Mouse (Mus musculus) limb, embryonic 12.5 days (tissue): ENCODE results near the gene Sart1. TPM values are rescaled to one million over a fixed set of nuclear protein-coding genes. Genes with fewer than 3 reads are reported as not detected.
"Not testable (repeated sequence)": the region's sequence is repeated elsewhere in the genome, so short reads cannot be mapped to it uniquely, and the experiment has no call there.

Experiments used
- ATAC-seq: fragments of 200-750 bp; cut with Nextera tagmentation; 2 replicates; pipeline ENCODE4 v1.8.0; 2017; ENCODE audit warnings: low read depth, moderate TSS enrichment; ENCODE audit not compliant: insufficient number of reproducible peaks, insufficient read depth, low FRiP score, low TSS enrichment
- H3K27ac ChIP-seq: fragments of 300-500 bp; sonication (generic); 2 replicates; pipeline ENCODE4 v1.5.1; 2016; ENCODE audit warnings: mild to moderate bottlenecking, moderate library complexity
- H3K27me3 ChIP-seq: fragments of 300-500 bp; sonication (generic); 2 replicates; pipeline ENCODE4 v1.6.1; 2016; ENCODE audit warnings: mild to moderate bottlenecking, moderate library complexity
- H3K36me3 ChIP-seq: fragments of 300-500 bp; sonication (generic); 2 replicates; pipeline ENCODE4 v1.6.1; 2016; ENCODE audit warnings: mild to moderate bottlenecking, moderate library complexity
- H3K4me1 ChIP-seq: fragments of 300-500 bp; sonication (generic); replicated peaks from 2 replicates; pipeline ENCODE4 v1.6.1; 2016
- H3K4me2 ChIP-seq: fragments of 300-500 bp; sonication (generic); 2 replicates; pipeline ENCODE4 v1.6.1; 2016; ENCODE audit warnings: mild to moderate bottlenecking, moderate library complexity
- H3K4me3 ChIP-seq: fragments of 300-500 bp; sonication (generic); replicated peaks from 2 replicates; pipeline ENCODE4 v1.5.1; 2016; ENCODE audit warnings: mild to moderate bottlenecking
- H3K9ac ChIP-seq: fragments of 300-500 bp; sonication (generic); replicated peaks from 2 replicates; pipeline ENCODE4 v1.6.1; 2016; ENCODE audit warnings: mild to moderate bottlenecking, moderate library complexity
- H3K9me3 ChIP-seq: fragments of 300-500 bp; sonication (generic); 2 replicates; pipeline ENCODE4 v1.6.1; 2016; ENCODE audit warnings: mild to moderate bottlenecking, moderate library complexity
- WGBS: fragments of 180-500 bp; shearing (Covaris S2); methylation state at CpG from one replicate; pipeline ENCODE4 v1.1.7; 2016; 5-methylcytosine and 5-hydroxymethylcytosine counted together
- polyA plus RNA-seq: library from polyadenylated mRNA; unstranded; fragments of >200 nt; fragmentation: Nextera tagmentation; extraction: Ambion mirVana; gene quantifications from 2 replicates; pipeline ENCODE4 v1.2.1, GENCODE M21; 2016

The Sart1 gene
- polyA plus RNA-seq, 1 experiment from 2014 or later = 111 TPM

DNA sequence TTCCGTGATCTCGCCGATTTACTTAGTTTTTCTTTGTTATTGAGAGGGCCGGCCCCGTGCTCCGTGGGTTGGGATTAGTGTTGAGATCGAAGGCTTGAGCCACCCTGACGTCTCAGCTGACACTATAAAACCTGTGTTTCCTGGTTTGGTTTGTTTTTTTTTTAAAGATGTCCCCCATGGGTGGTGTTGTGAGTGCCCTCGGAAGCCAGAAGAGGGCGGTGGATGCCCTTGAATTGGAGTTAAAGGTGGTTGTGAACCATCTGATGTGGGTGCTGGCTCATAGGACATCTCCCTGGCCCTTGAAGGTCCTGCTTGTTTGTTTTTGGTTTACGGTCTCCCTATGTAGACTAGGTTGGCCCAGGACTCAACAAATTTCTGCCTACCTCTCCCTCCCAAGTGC, 21.0 kb downstream of the Sart1 start:
- WGBS = 9% methylated on average over 11 of the region's 11 CpGs
- H3K9ac ChIP-seq = peak overlapping the region; percentile 90
- peak overlapping the region; percentile 67 for H3K4me2 ChIP-seq
- peaks cover 17% of the 10 kb centered on the region for H3K4me1 ChIP-seq
- peak overlapping the region; percentile 96 for H3K27ac ChIP-seq
- ATAC-seq = no peak
- H3K9me3 ChIP-seq = no peaks in the 10 kb centered on the region
- H3K27me3 ChIP-seq = no peaks in the 10 kb centered on the region
- H3K36me3 ChIP-seq = peaks cover 69% of the 10 kb centered on the region
- peak overlapping the region; percentile 98 for H3K4me3 ChIP-seq

DNA sequence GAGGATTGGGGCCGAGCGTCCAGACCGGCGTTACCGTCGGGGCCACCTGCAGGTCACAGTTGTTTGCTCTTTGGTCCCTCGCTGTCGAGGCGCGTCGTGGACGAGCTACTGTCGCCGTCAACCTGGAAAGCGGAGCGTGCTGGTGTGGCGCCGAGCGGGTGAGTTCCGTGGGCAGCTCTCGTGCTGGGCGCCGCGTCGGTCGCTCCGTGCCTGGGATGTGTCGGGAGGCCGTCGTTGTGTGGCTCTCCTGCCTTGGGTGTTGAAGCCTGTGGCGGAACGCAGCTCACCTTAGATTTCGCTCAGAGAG, 21.5 kb downstream of the Sart1 start, which contains the start of gene Banf1:
Banf1 (minus strand) TSS at position 116 of the 307 bp plus-strand sequence.
- Histone ChIP-seq H3K36me3 (peaks cover 64% of the 10 kb centered on the region), H3K27ac (peak within 1 kb of the TSS; percentile 96), H3K9ac (peak within 1 kb of the TSS; percentile 90), H3K9me3 (no peaks in the 10 kb centered on the region), H3K4me1 (peaks cover 17% of the 10 kb centered on the region), H3K27me3 (no peaks in the 10 kb centered on the region), H3K4me2 (peak within 1 kb of the TSS; percentile 67), H3K4me3 (peak within 1 kb of the TSS; percentile 98)
- ATAC-seq = no peak
- WGBS = under 1% methylated on average over 33 of the region's 33 CpGs

DNA sequence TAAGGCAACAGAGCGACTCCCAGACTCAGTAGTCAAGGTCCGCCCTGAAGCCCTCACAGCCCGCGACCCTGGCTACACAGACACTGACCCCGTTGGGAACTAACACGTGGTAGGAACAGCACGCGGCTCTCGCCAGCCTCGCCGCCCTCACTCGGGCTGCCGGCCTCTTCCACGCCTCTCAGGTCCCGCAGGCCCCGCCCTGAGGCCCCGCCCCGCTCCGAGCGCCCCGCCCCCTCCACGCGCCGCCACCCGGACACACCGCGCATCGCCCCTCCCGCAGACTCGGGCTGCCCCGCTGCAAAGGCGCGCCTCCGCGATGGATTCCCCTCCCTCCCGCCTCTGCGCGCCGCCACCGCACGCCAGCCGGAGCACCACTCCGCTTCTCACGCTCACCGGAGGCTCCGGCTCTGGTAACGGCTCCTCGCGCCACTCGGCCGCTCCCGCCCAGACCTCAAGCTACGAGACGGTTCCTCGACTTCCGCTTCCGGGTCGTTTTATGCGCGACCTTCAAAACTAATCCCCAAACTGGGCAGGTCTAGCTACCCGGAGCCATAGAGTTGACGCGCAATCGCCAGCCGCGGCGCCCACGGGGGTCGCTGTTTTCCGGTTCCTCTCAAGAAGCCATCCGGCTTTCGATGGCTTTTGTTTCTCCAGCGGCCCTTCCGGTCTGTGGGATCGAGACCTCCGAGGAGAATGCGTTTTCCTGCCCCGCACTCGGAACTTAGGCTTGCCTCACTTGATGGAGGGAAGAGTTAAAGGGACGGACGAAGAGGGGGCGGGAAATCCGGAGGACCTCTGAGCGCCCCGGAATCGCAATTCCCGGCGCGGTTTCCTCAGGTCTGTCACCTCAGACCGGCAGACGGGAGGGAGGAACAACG, 22.1 kb downstream of the Sart1 start, which contains the start of gene Eif1ad:
Eif1ad (plus strand) TSS at position 567 of the 878 bp plus-strand sequence.
- peak within 1 kb of the TSS; percentile 90 for H3K9ac ChIP-seq
- peaks cover 17% of the 10 kb centered on the region for H3K4me1 ChIP-seq
- peak within 1 kb of the TSS; percentile 67 for H3K4me2 ChIP-seq
- H3K27me3 ChIP-seq = no peaks in the 10 kb centered on the region
- peak within 1 kb of the TSS; percentile 98 for H3K4me3 ChIP-seq
- peaks cover 58% of the 10 kb centered on the region for H3K36me3 ChIP-seq
- WGBS = under 1% methylated on average over 82 of the region's 92 CpGs
- peak; percentile 92 for ATAC-seq
- no peaks in the 10 kb centered on the region for H3K9me3 ChIP-seq
- peak within 1 kb of the TSS; percentile 96 for H3K27ac ChIP-seq

DNA sequence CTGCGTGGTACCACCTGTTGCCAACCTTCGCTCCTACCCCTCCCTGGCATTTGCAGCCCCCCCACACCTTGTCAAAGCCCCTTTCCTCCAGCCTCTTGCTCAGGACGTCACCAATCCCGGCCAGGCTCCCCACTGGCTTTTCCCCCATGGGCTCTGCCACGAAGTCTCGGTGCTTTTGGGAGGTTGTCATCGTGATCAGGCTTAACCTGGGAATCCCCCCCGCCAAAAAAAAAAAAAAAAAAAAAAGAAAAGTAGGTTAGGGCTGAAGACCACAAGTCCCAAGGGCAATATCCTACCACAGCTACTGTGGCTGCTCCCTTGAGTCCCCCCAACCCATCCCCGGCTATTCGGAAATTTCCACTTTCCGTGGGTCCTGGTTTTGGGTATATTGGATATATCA, 22.8 kb downstream of the Sart1 start:
- WGBS = 21% methylated on average over 11 of the region's 11 CpGs
- Histone ChIP-seq H3K9ac (peak overlapping the region; percentile 90), H3K4me3 (peak overlapping the region; percentile 98), H3K4me1 (peaks cover 17% of the 10 kb centered on the region), H3K36me3 (peaks cover 53% of the 10 kb centered on the region), H3K27ac (no peak overlapping the region), H3K27me3 (no peaks in the 10 kb centered on the region), H3K4me2 (peak overlapping the region; percentile 67), H3K9me3 (no peaks in the 10 kb centered on the region)
- ATAC-seq = no peak

DNA sequence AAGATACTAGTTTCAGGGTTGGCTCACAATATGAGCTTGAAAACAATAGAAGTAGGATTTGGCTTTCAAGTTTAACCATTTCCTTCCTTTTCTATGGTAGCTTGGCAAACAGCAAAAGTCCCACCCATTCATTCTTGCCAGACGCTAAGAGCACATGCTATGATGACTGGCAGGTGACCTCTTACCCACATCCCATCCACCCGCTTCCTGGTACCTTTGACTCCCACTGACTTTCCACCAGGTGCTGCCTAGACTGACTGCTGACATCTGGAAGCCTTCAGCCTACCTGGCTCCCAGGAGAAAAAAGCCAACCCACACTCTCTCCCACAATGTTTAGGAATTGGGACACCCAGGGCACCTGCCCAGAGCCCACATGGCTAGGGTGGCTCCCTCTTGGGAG, 24.4 kb downstream of the Sart1 start:
- no peaks in the 10 kb centered on the region for H3K9me3 ChIP-seq
- H3K36me3 ChIP-seq = peaks cover 37% of the 10 kb centered on the region
- H3K27me3 ChIP-seq = no peaks in the 10 kb centered on the region
- no peak overlapping the region for H3K4me2 ChIP-seq
- no peak for ATAC-seq
- peaks cover 17% of the 10 kb centered on the region for H3K4me1 ChIP-seq
- H3K9ac ChIP-seq = no peak overlapping the region
- no peak overlapping the region for H3K4me3 ChIP-seq
- WGBS = 99% methylated on average over 2 of the region's 2 CpGs
- no peak overlapping the region for H3K27ac ChIP-seq

DNA sequence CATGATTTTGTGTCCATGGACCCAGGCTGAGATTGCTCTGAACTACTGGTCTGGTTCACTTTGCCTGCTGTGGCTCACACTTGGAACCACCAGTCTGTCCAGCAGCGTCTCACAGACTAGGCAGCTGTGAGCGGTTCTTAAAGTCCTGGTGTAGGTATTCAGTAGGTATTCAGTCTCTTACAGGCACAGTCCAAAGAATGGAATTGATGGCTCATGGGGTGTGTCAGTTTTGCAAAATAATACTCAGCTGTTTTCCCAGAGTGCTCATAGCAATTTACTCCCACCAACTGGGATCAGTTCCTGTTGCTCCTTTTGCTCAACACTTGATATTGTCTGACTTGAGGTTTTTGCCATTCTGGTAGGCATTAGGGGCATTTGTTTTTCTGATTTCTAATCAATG, 26.3 kb downstream of the Sart1 start:
- ATAC-seq = no peak
- Histone ChIP-seq H3K4me1 (peaks cover 4% of the 10 kb centered on the region), H3K36me3 (peaks cover 26% of the 10 kb centered on the region), H3K27ac (no peak overlapping the region), H3K4me3 (no peak overlapping the region), H3K9ac (no peak overlapping the region), H3K4me2 (no peak overlapping the region), H3K9me3 (no peaks in the 10 kb centered on the region), H3K27me3 (no peaks in the 10 kb centered on the region)
- WGBS = 81% methylated on average over 2 of the region's 2 CpGs

DNA sequence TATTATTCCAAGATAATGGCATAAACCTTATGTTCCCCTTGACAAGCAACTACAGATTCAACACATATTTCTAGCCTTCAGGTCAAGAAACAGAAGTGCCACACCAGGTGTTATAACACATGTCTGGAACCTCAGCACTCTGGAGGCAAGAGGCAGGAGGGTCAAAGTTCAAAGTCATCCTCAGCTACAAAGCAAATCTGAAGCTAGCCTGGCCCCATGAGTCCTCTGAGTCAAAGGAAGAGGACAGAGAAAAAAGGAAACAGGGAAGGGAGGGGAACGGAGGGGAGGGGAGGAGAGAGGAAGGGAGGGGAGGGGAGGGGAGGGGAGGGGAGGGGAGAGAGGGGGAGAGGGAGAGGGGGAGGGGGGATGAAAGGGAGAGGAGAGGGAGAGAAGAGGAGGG, 32.4 kb downstream of the Sart1 start:
- no CpG with 5 or more reads among the region's 1 CpGs for WGBS
- no peaks in the 10 kb centered on the region for H3K4me1 ChIP-seq
- no peak overlapping the region for H3K4me2 ChIP-seq
- no peak overlapping the region for H3K9ac ChIP-seq
- no peak for ATAC-seq
- H3K27ac ChIP-seq = no peak overlapping the region
- no peak overlapping the region for H3K4me3 ChIP-seq
- no peaks in the 10 kb centered on the region for H3K27me3 ChIP-seq
- H3K36me3 ChIP-seq = no peaks in the 10 kb centered on the region
- no peaks in the 10 kb centered on the region for H3K9me3 ChIP-seq

DNA sequence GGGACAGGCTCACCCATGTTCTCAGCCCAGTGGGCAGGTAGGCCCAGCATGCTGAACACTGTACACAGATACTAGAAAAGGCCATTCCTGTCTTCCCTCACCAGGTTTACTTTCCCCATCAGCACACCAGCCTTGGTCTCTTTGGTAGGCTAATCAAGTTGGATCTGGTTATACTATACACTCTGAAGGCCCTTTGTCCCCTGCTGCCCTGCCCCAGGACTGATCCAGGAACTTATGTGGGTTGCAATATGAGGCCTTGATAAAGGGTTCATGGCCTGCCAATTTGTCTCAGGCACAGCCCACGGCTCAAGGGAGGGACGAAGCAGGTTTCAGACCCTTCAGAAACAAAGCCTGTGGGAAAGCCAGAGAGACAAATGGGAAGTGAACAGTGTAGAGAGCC, 34.9 kb downstream of the Sart1 start:
- Histone ChIP-seq H3K36me3 (no peaks in the 10 kb centered on the region), H3K27me3 (peaks cover 19% of the 10 kb centered on the region), H3K27ac (no peak overlapping the region), H3K4me3 (no peak overlapping the region), H3K9ac (no peak overlapping the region), H3K9me3 (no peaks in the 10 kb centered on the region), H3K4me2 (no peak overlapping the region), H3K4me1 (peaks cover 6% of the 10 kb centered on the region; the same call in 1 of the 2 replicates)
- 89% methylated on average over 2 of the region's 2 CpGs for WGBS
- ATAC-seq = no peak

DNA sequence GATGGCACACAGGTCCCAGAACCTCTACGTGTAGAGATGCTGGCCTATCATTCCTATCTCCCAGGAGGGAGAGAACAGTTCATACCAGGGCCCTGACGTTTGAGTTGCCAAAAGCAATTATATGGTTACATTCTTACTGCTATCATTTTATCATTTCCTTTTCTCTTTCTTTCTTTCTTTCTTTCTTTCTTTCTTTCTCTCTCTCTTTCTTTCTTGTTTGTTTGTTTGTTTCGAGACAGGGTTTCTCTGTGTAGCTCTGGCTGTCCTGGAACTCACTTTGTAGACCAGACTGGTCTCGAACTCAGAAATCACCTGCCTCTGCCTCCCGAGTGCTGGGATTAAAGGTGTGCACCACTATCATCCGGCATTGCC, 39.0 kb downstream of the Sart1 start, which contains the start of gene Cst6:
Cst6 (minus strand) TSS at position 73 of the 372 bp plus-strand sequence.
- Histone ChIP-seq H3K4me3 (peak within 1 kb of the TSS; percentile 42), H3K27me3 (peaks cover 31% of the 10 kb centered on the region), H3K9ac (peak within 1 kb of the TSS; percentile 58), H3K4me2 (peak within 1 kb of the TSS; percentile 72)
- H3K27ac ChIP-seq, H3K4me1 ChIP-seq, H3K9me3 ChIP-seq, H3K36me3 ChIP-seq, ATAC-seq: not testable (repeated sequence)
- 58% methylated on average over 6 of the region's 6 CpGs for WGBS

DNA sequence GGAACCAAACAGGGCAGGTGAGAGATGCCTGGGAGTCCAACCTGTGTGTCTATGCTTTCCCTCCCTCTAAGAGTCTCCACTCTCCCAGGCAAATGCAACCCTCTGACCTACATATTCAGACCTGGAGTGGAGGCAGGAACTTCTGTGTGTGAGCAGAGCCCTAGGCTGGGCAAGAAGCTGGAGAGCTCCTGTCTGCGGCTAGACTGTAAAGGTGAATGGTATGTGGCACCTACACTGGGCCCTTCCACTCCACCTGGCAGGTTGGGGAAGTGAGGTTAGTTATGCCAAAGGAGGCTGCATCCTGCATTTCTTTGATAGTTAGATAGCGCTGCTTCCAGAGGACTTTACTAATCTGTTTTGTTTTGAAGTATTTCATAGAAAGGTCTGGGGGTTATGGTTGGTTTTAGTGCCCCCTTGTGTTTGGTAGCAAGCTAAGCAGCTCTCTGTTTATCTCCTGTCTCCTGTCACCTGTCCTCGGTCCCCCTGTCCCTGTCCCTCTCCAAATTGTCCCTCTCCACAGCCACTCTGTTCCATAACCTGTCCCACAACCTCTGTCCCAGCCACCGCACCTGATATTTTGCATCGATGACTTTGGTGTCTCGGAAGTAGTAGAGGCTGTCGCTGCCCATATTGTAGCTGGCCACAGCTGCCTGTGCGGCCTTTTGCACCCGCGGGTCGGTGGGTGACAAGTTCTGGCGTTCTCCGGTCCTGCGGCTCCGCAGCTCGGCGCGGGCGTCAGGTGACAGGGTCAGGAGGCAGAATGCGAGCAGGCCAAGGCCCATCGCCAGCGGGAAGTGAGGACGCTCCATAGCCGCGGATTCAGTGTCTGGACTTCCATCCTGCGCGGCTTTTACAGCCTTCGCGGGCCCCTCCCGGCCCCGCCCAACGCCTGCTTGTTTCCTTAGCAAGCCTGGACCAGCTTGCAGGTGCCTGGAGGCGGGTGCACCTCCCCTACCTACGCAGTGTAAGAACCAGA, 39.7 kb downstream of the Sart1 start:
- Histone ChIP-seq H3K27ac (no peak overlapping the region), H3K4me3 (peak overlapping the region; percentile 42), H3K27me3 (peaks cover 31% of the 10 kb centered on the region), H3K9ac (peak overlapping the region; percentile 58), H3K4me1 (peaks cover 6% of the 10 kb centered on the region; the same call in 1 of the 2 replicates), H3K9me3 (no peaks in the 10 kb centered on the region), H3K36me3 (no peaks in the 10 kb centered on the region), H3K4me2 (peak overlapping the region; percentile 72)
- no peak for ATAC-seq
- WGBS = 5% methylated on average over 34 of the region's 34 CpGs

DNA sequence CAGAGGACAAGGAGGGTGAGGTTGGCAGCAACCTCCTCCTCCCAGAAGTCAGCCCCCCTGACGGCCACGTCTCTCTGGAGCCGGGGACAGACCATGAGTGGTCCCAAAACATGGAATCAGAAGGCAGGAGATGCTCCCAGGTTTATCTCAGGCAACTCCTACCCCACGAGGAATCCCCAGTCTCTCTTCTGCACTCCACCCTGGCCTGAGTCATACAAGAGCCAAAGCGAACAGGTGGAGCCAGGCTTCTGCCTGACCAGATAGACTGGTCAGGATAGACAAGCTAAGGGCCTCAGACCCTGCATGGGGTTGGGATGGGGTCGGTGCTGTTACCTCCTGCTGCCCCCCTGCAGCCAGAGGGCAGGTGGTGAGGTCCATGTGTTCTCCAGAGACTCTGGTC, 40.4 kb downstream of the Sart1 start:
- ATAC-seq = peak; percentile 41; the same call in 1 of the 2 replicates
- H3K4me3 ChIP-seq = no peak overlapping the region
- peaks cover 31% of the 10 kb centered on the region for H3K27me3 ChIP-seq
- peaks cover 6% of the 10 kb centered on the region; the same call in 1 of the 2 replicates for H3K4me1 ChIP-seq
- no peaks in the 10 kb centered on the region for H3K36me3 ChIP-seq
- H3K27ac ChIP-seq = no peak overlapping the region
- H3K9ac ChIP-seq = no peak overlapping the region; the same call in 1 of the 2 replicates
- WGBS = 79% methylated on average over 6 of the region's 6 CpGs
- no peak overlapping the region for H3K4me2 ChIP-seq
- H3K9me3 ChIP-seq = no peaks in the 10 kb centered on the region
